Mouse (Mus musculus): ENCODE measurements around the gene Cd59b. TPM values are rescaled to one million over a fixed set of nuclear protein-coding genes. Genes with fewer than 3 reads are reported as not detected.
"Not testable (repeated sequence)": the region's sequence is repeated elsewhere in the genome, so short reads cannot be mapped to it uniquely, and the experiment has no call there.

The Cd59b gene
- polyA plus RNA-seq, 1 experiment from 2014 or later, result 4.3 TPM

GRCm38 (mm10) chr2:104109021-104109420, 39.4 kb downstream of the Cd59b start:
- Histone ChIP-seq H3K27ac (peak overlapping the region; percentile 86; the same call in 1 of the 2 replicates), H3K4me1 (peaks cover 12% of the 10 kb centered on the region), H3K36me3 (peaks cover 18% of the 10 kb centered on the region)
- WGBS, result 42% methylated on average over 2 of the region's 2 CpGs
- not testable (repeated sequence) for H3K9me3 ChIP-seq; H3K27me3 ChIP-seq (ENCODE audit: insufficient read depth, poor library complexity, severe bottlenecking); H3K4me3 ChIP-seq; DNase-seq (ENCODE audit: low spot score)

- no peaks in the 10 kb centered on the region for H3K9me3 ChIP-seq
- H3K4me3 ChIP-seq, result no peak overlapping the region
- H3K27ac ChIP-seq, result peak overlapping the region; percentile 86
- peaks cover 19% of the 10 kb centered on the region for H3K36me3 ChIP-seq
- H3K27me3 ChIP-seq (ENCODE audit: insufficient read depth, poor library complexity, severe bottlenecking), result no peaks in the 10 kb centered on the region
- WGBS, result 35% methylated on average over 2 of the region's 2 CpGs
- H3K4me1 ChIP-seq, result peaks cover 12% of the 10 kb centered on the region
- peak; percentile 77 for DNase-seq (ENCODE audit: low spot score)
These were observed 39.9 kb downstream of the Cd59b start for GRCm38 (mm10) chr2:104109528-104109927.

GRCm38 (mm10) chr2:104110031-104110430, 40.4 kb downstream of the Cd59b start:
- Histone ChIP-seq H3K9me3 (no peaks in the 10 kb centered on the region), H3K27ac (peak overlapping the region; percentile 86), H3K36me3 (peaks cover 21% of the 10 kb centered on the region), H3K4me1 (peaks cover 12% of the 10 kb centered on the region), H3K4me3 (no peak overlapping the region), H3K27me3 (ENCODE audit: insufficient read depth, poor library complexity, severe bottlenecking) (no peaks in the 10 kb centered on the region)
- DNase-seq (ENCODE audit: low spot score), result no peak
- 70% methylated on average over 4 of the region's 4 CpGs for WGBS

- not testable (repeated sequence) for H3K27me3 ChIP-seq (ENCODE audit: insufficient read depth, poor library complexity, severe bottlenecking); DNase-seq (ENCODE audit: low spot score); H3K4me3 ChIP-seq; H3K9me3 ChIP-seq; H3K27ac ChIP-seq
- no CpG with 5 or more reads among the region's 1 CpGs for WGBS
- peaks cover 22% of the 10 kb centered on the region for H3K36me3 ChIP-seq
- peaks cover 12% of the 10 kb centered on the region for H3K4me1 ChIP-seq
These were observed 41.6 kb downstream of the Cd59b start for GRCm38 (mm10) chr2:104111170-104111797.

GRCm38 (mm10) chr2:104113563-104113962, 43.9 kb downstream of the Cd59b start:
- not testable (repeated sequence) for H3K27ac ChIP-seq; DNase-seq (ENCODE audit: low spot score); H3K27me3 ChIP-seq (ENCODE audit: insufficient read depth, poor library complexity, severe bottlenecking); H3K4me3 ChIP-seq; H3K9me3 ChIP-seq
- H3K36me3 ChIP-seq, result peaks cover 22% of the 10 kb centered on the region
- H3K4me1 ChIP-seq, result peaks cover 12% of the 10 kb centered on the region

- Histone ChIP-seq H3K27me3 (ENCODE audit: insufficient read depth, poor library complexity, severe bottlenecking) (no peaks in the 10 kb centered on the region), H3K36me3 (peaks cover 22% of the 10 kb centered on the region), H3K4me1 (peaks cover 7% of the 10 kb centered on the region), H3K9me3 (no peaks in the 10 kb centered on the region), H3K27ac (no peak overlapping the region), H3K4me3 (no peak overlapping the region)
- 90% methylated on average over 3 of the region's 3 CpGs for WGBS
- DNase-seq (ENCODE audit: low spot score), result no peak
These were observed 45.2 kb downstream of the Cd59b start for GRCm38 (mm10) chr2:104114898-104115297.

- not testable (repeated sequence) for H3K27ac ChIP-seq; H3K9me3 ChIP-seq; H3K27me3 ChIP-seq (ENCODE audit: insufficient read depth, poor library complexity, severe bottlenecking); DNase-seq (ENCODE audit: low spot score); H3K4me3 ChIP-seq
- peaks cover 24% of the 10 kb centered on the region for H3K4me1 ChIP-seq
- peaks cover 20% of the 10 kb centered on the region for H3K36me3 ChIP-seq
These were observed 47.5 kb downstream of the Cd59b start for GRCm38 (mm10) chr2:104117173-104117572.

- WGBS, result 83% methylated on average over 1 of the region's 1 CpGs
- no peak for DNase-seq (ENCODE audit: low spot score)
- Histone ChIP-seq H3K27me3 (ENCODE audit: insufficient read depth, poor library complexity, severe bottlenecking) (no peaks in the 10 kb centered on the region), H3K9me3 (no peaks in the 10 kb centered on the region), H3K4me3 (no peak overlapping the region), H3K27ac (peak overlapping the region; percentile 11; the same call in 1 of the 2 replicates), H3K4me1 (peaks cover 38% of the 10 kb centered on the region), H3K36me3 (peaks cover 4% of the 10 kb centered on the region)
These were observed 49.4 kb downstream of the Cd59b start for GRCm38 (mm10) chr2:104119097-104119496.

GRCm38 (mm10) chr2:104120312-104120711, 50.7 kb downstream of the Cd59b start:
- 44% methylated on average over 6 of the region's 6 CpGs for WGBS
- Histone ChIP-seq H3K4me1 (peaks cover 42% of the 10 kb centered on the region), H3K27ac (peak overlapping the region; percentile 97), H3K9me3 (no peaks in the 10 kb centered on the region), H3K4me3 (no peak overlapping the region), H3K27me3 (ENCODE audit: insufficient read depth, poor library complexity, severe bottlenecking) (no peaks in the 10 kb centered on the region), H3K36me3 (no peaks in the 10 kb centered on the region)
- peak; percentile 78 for DNase-seq (ENCODE audit: low spot score)

- Histone ChIP-seq H3K36me3 (no peaks in the 10 kb centered on the region), H3K9me3 (no peaks in the 10 kb centered on the region), H3K27me3 (ENCODE audit: insufficient read depth, poor library complexity, severe bottlenecking) (0 out of 2 replicates have a peak, but pooled peaks cover 3% of the 10 kb centered on the region), H3K4me1 (peaks cover 42% of the 10 kb centered on the region), H3K4me3 (peak overlapping the region; percentile 83), H3K27ac (peak overlapping the region; percentile 97)
- 69% methylated on average over 8 of the region's 8 CpGs for WGBS
- DNase-seq (ENCODE audit: low spot score), result peak; percentile 75
These were observed 52.2 kb downstream of the Cd59b start for GRCm38 (mm10) chr2:104121681-104122504.

- H3K4me3 ChIP-seq, result peak within 1 kb of the TSS; percentile 83
- H3K27me3 ChIP-seq (ENCODE audit: insufficient read depth, poor library complexity, severe bottlenecking), result 0 out of 2 replicates have a peak, but pooled peaks cover 7% of the 10 kb centered on the region
- no peaks in the 10 kb centered on the region for H3K36me3 ChIP-seq
- WGBS, result under 1% methylated on average over 67 of the region's 74 CpGs
- H3K4me1 ChIP-seq, result peaks cover 42% of the 10 kb centered on the region
- no peaks in the 10 kb centered on the region for H3K9me3 ChIP-seq
- peak within 1 kb of the TSS; percentile 97 for H3K27ac ChIP-seq
- DNase-seq (ENCODE audit: low spot score), result peak; percentile 98
These were observed 53.1 kb downstream of the Cd59b start, which contains the start of gene A930018P22Rik for GRCm38 (mm10) chr2:104122505-104123378. Gene A930018P22Rik, plus strand, starts transcription at chr2:104122769.

- H3K27me3 ChIP-seq (ENCODE audit: insufficient read depth, poor library complexity, severe bottlenecking), result 0 out of 2 replicates have a peak, but pooled peaks cover 7% of the 10 kb centered on the region
- H3K4me1 ChIP-seq, result peaks cover 42% of the 10 kb centered on the region
- DNase-seq (ENCODE audit: low spot score), result peak; percentile 74
- peak overlapping the region; percentile 97 for H3K27ac ChIP-seq
- no peaks in the 10 kb centered on the region for H3K9me3 ChIP-seq
- H3K36me3 ChIP-seq, result no peaks in the 10 kb centered on the region
- peak overlapping the region; percentile 83 for H3K4me3 ChIP-seq
- WGBS, result 45% methylated on average over 3 of the region's 3 CpGs
These were observed 53.9 kb downstream of the Cd59b start for GRCm38 (mm10) chr2:104123540-104123939.
